Mouse (Mus musculus) olfactory bulb, adult 2 months (tissue): ENCODE results near the gene Scfd2.

Source experiments
- CTCF ChIP-seq: fragments of 200-500 bp; IDR thresholded peaks from 2 replicates; pipeline ENCODE4 v1.5.1; 2012; ENCODE audit warnings: low read depth, mild to moderate bottlenecking, low read length, moderate library complexity; ENCODE audit not compliant: insufficient read depth
- POLR2A ChIP-seq: fragments of 200-500 bp; IDR thresholded peaks from 2 replicates; pipeline ENCODE4 v1.6.1; 2012; ENCODE audit warnings: mild to moderate bottlenecking, low read depth, low read length, moderate library complexity; ENCODE audit not compliant: insufficient read depth

DNA sequence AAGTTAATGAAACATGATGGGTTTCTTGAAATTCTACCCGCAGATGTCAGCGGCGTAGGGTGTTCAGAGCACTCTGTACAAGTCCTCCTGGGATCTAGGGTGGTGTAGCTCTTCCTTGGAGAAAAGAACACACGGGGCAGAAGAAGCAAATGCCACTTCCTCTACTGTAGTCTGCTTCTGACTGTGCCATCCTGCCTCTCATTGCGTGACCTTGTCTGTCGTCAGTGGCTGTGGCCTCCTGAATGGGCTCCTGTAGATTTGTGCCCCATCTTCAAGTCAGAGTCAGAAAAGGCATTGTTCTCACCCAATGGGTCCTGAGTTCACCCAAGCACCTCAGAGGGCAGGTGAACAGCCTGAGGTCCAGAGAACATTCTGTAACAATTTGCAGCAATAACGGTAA, 367.0 kb downstream of the Scfd2 start:
- no peak for TF ChIP-seq POLR2A
- no peak for TF ChIP-seq CTCF
